Mouse (Mus musculus) heart, adult 2 months (tissue): ENCODE results near the gene Endou.

Experiments
- CTCF ChIP-seq: fragments of 200-600 bp; IDR thresholded peaks from 2 replicates; pipeline ENCODE4 v1.8.1; 2022; ENCODE audit warnings: antibody characterized with exemption, mild to moderate bottlenecking, moderate library complexity
- POLR2A ChIP-seq: fragments of 200-500 bp; IDR thresholded peaks from 2 replicates; pipeline ENCODE4 v1.6.1; 2011; ENCODE audit warnings: mild to moderate bottlenecking, low read depth, low read length, control low read depth; ENCODE audit not compliant: insufficient read depth

GRCm38 (mm10) chr15:97776514-97776913, 45.4 kb upstream of the Endou start:
- no peak for TF ChIP-seq POLR2A
- TF ChIP-seq CTCF = peak; percentile 93
